9 mouse cellular contexts compared by ENCODE assay signal in genomic region chr15:82271201-82271600, GRCm38 (mm10). TPM values are rescaled to one million over a fixed set of nuclear protein-coding genes. Genes with fewer than 3 reads are reported as not detected.
A peak's percentile ranks its signal among the peaks of the same experiment; 100 is the strongest.
DNase-seq lines count a peak whose midpoint lies in the region; ATAC-seq and TF ChIP-seq lines count a peak whose summit lies in the region.
"Had no signal": no experiment of that assay in that cellular context is flagged by ENCODE, and none has a peak within 500 bp of the region (broad histone marks: within the 10 kb centered on the region; RNA-seq: fewer than 3 reads in every experiment).

No protein-coding gene starts in this region.

- DNase-seq in ovary, postnatal 10 days (ENCODE audit: low spot score) = peak; percentile 37
- no peak for DNase-seq in ovary, adult 18-20 months (ENCODE audit: low spot score)
- peak; percentile 51 for DNase-seq in c-Kit-positive CD71-positive TER-119-positive erythroid progenitor cells, embryonic 14.5 days (ENCODE audit: low spot score)
- DNase-seq in liver, postnatal 0 days = peak; percentile 84
- peak; percentile 91 for DNase-seq in retina, postnatal 1 day
- DNase-seq in urinary bladder, postnatal 14 days (ENCODE audit: low spot score) = peak; percentile 72

- peak; percentile 9; the same call in 1 of the 2 replicates for ATAC-seq in forebrain, embryonic 13.5 days
- 0 out of 2 replicates have a peak, but pooled peaks have one; percentile 39 for ATAC-seq in intestine, postnatal 0 days
- peak; percentile 76 for ATAC-seq in liver, postnatal 0 days

- H3K4me1 ChIP-seq in forebrain, embryonic 13.5 days = peaks cover 41% of the 10 kb centered on the region
- no peaks in the 10 kb centered on the region for H3K4me1 ChIP-seq in intestine, postnatal 0 days (replicated peaks; ENCODE audit: control insufficient read depth, insufficient read depth, low read length)
- H3K4me1 ChIP-seq in liver, postnatal 0 days (ENCODE audit: insufficient read depth) = peaks cover 8% of the 10 kb centered on the region

- peak overlapping the region; percentile 37; the same call in 1 of the 2 replicates for H3K9ac ChIP-seq in forebrain, embryonic 13.5 days
- H3K9ac ChIP-seq in intestine, postnatal 0 days (ENCODE audit: low read depth, low read length) = no peak overlapping the region
- H3K9ac ChIP-seq in liver, postnatal 0 days (replicated peaks) = no peak overlapping the region
- H3K9ac ChIP-seq: neural tube, embryonic 12.5 days had no signal

- TF ChIP-seq EP300 in liver, postnatal 0 days (IDR thresholded peaks at IDR 0.05; ENCODE audit: low read depth) = no peak

- no peak overlapping the region for H3K27ac ChIP-seq in forebrain, embryonic 13.5 days
- H3K27ac ChIP-seq in intestine, postnatal 0 days (ENCODE audit: low read depth, low read length) = no peak overlapping the region
- no peak overlapping the region for H3K27ac ChIP-seq in liver, postnatal 0 days (ENCODE audit: low read depth)
- H3K27ac ChIP-seq: neural tube, embryonic 12.5 days had no signal

- no peaks in the 10 kb centered on the region for H3K9me3 ChIP-seq in forebrain, embryonic 13.5 days (replicated peaks)
- H3K9me3 ChIP-seq in intestine, postnatal 0 days (ENCODE audit: control insufficient read depth) = no peaks in the 10 kb centered on the region
- H3K9me3 ChIP-seq in liver, postnatal 0 days (ENCODE audit: low read length) = no peaks in the 10 kb centered on the region
- H3K9me3 ChIP-seq: neural tube, embryonic 12.5 days had no signal

- H3K4me3 ChIP-seq in forebrain, embryonic 13.5 days = no peak overlapping the region
- no peak overlapping the region for H3K4me3 ChIP-seq in intestine, postnatal 0 days (ENCODE audit: low read depth, low read length)
- no peak overlapping the region for H3K4me3 ChIP-seq in liver, postnatal 0 days (ENCODE audit: low read depth, low read length)
- H3K4me3 ChIP-seq: neural tube, embryonic 12.5 days had no signal

- TF ChIP-seq CTCF in intestine, postnatal 0 days (IDR thresholded peaks at IDR 0.05; ENCODE audit: low read depth) = peak; percentile 97
- TF ChIP-seq CTCF in liver, postnatal 0 days (IDR thresholded peaks at IDR 0.05; ENCODE audit: low read depth) = peak; percentile 96

- no peaks in the 10 kb centered on the region for H3K36me3 ChIP-seq in forebrain, embryonic 13.5 days (ENCODE audit: poor library complexity, severe bottlenecking)
- H3K36me3 ChIP-seq in intestine, postnatal 0 days (ENCODE audit: control insufficient read depth, insufficient read depth) = no peaks in the 10 kb centered on the region
- no peaks in the 10 kb centered on the region for H3K36me3 ChIP-seq in liver, postnatal 0 days (replicated peaks; ENCODE audit: insufficient read depth, low read length)
- H3K36me3 ChIP-seq: neural tube, embryonic 12.5 days had no signal

- WGBS in forebrain, embryonic 13.5 days = 4% methylated on average over 5 of the region's 5 CpGs
- WGBS in intestine, postnatal 0 days = 0% methylated on average over 5 of the region's 5 CpGs
- 6% methylated on average over 5 of the region's 5 CpGs for WGBS in liver, postnatal 0 days (ENCODE audit: insufficient replicate concordance)

- H3K4me2 ChIP-seq in forebrain, embryonic 13.5 days = no peak overlapping the region
- H3K4me2 ChIP-seq in intestine, postnatal 0 days (replicated peaks; ENCODE audit: low read depth) = no peak overlapping the region
- no peak overlapping the region for H3K4me2 ChIP-seq in liver, postnatal 0 days (ENCODE audit: low read depth, low read length)
- H3K4me2 ChIP-seq: neural tube, embryonic 12.5 days had no signal

- H3K27me3 ChIP-seq in forebrain, embryonic 13.5 days = peaks cover 18% of the 10 kb centered on the region; the same call in 1 of the 2 replicates
- H3K27me3 ChIP-seq in intestine, postnatal 0 days (replicated peaks; ENCODE audit: control insufficient read depth, insufficient read depth, low read length) = peaks cover 47% of the 10 kb centered on the region
- peaks cover 32% of the 10 kb centered on the region for H3K27me3 ChIP-seq in liver, postnatal 0 days (ENCODE audit: insufficient read depth, low read length)

RNA-seq across cellular contexts. Expression of gene Sept3, which starts 3.5 kb away (rescaled TPM):
- polyA plus RNA-seq in forebrain, embryonic 13.5 days (2015; fragmentation: Nextera tagmentation; extraction: Ambion mirVana) = 248 and 264 TPM in 2 replicates
- polyA plus RNA-seq in intestine, postnatal 0 days (2015; fragmentation: Nextera tagmentation; extraction: Ambion mirVana) = 1.7 and 3.0 TPM in 2 replicates
- polyA plus RNA-seq in liver, postnatal 0 days (2015; fragmentation: Nextera tagmentation; extraction: Ambion mirVana) = 0.06 and 0.07 TPM in 2 replicates

RNA-seq across cellular contexts. Expression of gene 1500009C09Rik, which starts 19.0 kb away (rescaled TPM):
- 7.7 and 7.8 TPM in 2 replicates for polyA plus RNA-seq in forebrain, embryonic 13.5 days (2015; fragmentation: Nextera tagmentation; extraction: Ambion mirVana)
- 0.13 TPM in 1 of 2 replicates, not detected in the other for polyA plus RNA-seq in intestine, postnatal 0 days (2015; fragmentation: Nextera tagmentation; extraction: Ambion mirVana)
- not detected in 2 replicates for polyA plus RNA-seq in liver, postnatal 0 days (2015; fragmentation: Nextera tagmentation; extraction: Ambion mirVana)

RNA-seq across cellular contexts. Expression of gene Cenpm, which starts 26.7 kb away (rescaled TPM):
- polyA plus RNA-seq in forebrain, embryonic 13.5 days (2015; fragmentation: Nextera tagmentation; extraction: Ambion mirVana) = 71.5 and 76.5 TPM in 2 replicates
- polyA plus RNA-seq in intestine, postnatal 0 days (2015; fragmentation: Nextera tagmentation; extraction: Ambion mirVana) = 14.8 and 16.5 TPM in 2 replicates
- polyA plus RNA-seq in liver, postnatal 0 days (2015; fragmentation: Nextera tagmentation; extraction: Ambion mirVana) = 27.8 and 30.7 TPM in 2 replicates

RNA-seq across cellular contexts. Expression of gene Wbp2nl, which starts 27.6 kb away (rescaled TPM):
- polyA plus RNA-seq in forebrain, embryonic 13.5 days (2015; fragmentation: Nextera tagmentation; extraction: Ambion mirVana) = not detected in 2 replicates
- not detected in 2 replicates for polyA plus RNA-seq in intestine, postnatal 0 days (2015; fragmentation: Nextera tagmentation; extraction: Ambion mirVana)
- 0.07 and 0.09 TPM in 2 replicates for polyA plus RNA-seq in liver, postnatal 0 days (2015; fragmentation: Nextera tagmentation; extraction: Ambion mirVana)
- polyA plus RNA-seq: neural tube, embryonic 12.5 days had no signal

RNA-seq across cellular contexts. Expression of gene Tnfrsf13c, which starts 47.0 kb away (rescaled TPM):
- polyA plus RNA-seq in forebrain, embryonic 13.5 days (2015; fragmentation: Nextera tagmentation; extraction: Ambion mirVana) = 0.15 and 0.22 TPM in 2 replicates
- 0.10 TPM in 1 of 2 replicates, not detected in the other for polyA plus RNA-seq in intestine, postnatal 0 days (2015; fragmentation: Nextera tagmentation; extraction: Ambion mirVana)
- 2.0 and 2.3 TPM in 2 replicates for polyA plus RNA-seq in liver, postnatal 0 days (2015; fragmentation: Nextera tagmentation; extraction: Ambion mirVana)

Comparison
In these comparisons a context has a peak if more than half of its experiments do, and no peak if none do; other contexts are left out.
1. ATAC-seq: peak in every context shown above with its lines; median percentile 76 in liver, postnatal 0 days; 39 in intestine, postnatal 0 days; 9 in forebrain, embryonic 13.5 days.
2. RNA of gene Sept3, which starts 3.5 kb away (polyA plus RNA-seq): 248 to 264 TPM in forebrain, embryonic 13.5 days; 1.7 to 3.0 TPM in intestine, postnatal 0 days and 0.06 to 0.07 TPM in liver, postnatal 0 days; every median in the first group is over 10 times any median in the second.